Comparison of ENCODE assay signal across 8 mouse cellular contexts in genomic region chrX:85574182-85574541, GRCm38 (mm10). TPM values are rescaled to one million over a fixed set of nuclear protein-coding genes. Genes with fewer than 3 reads are reported as not detected.
DNase-seq lines count a peak whose midpoint lies in the region; ATAC-seq and TF ChIP-seq lines count a peak whose summit lies in the region.

No protein-coding gene starts in this region.

- ATAC-seq in kidney, postnatal 0 days (replicated peaks; ENCODE audit: low FRiP score, low read depth), result peak; percentile 60
- ATAC-seq in embryonic facial prominence, embryonic 13.5 days (ENCODE audit: insufficient number of reproducible peaks, insufficient read depth, low FRiP score, low TSS enrichment, low read depth), result peak; percentile 49
- ATAC-seq in stomach, embryonic 16.5 days (ENCODE audit: insufficient read depth, low FRiP score), result peak; percentile 60; the same call in 1 of the 2 replicates

- no peaks in the 10 kb centered on the region for H3K27me3 ChIP-seq in kidney, postnatal 0 days (ENCODE audit: insufficient read depth, low read length)
- peaks cover 4% of the 10 kb centered on the region; the same call in 1 of the 2 replicates for H3K27me3 ChIP-seq in embryonic facial prominence, embryonic 13.5 days
- H3K27me3 ChIP-seq in megakaryocyte, embryonic 14.5 days (replicated peaks), result peaks cover 8% of the 10 kb centered on the region
- no peaks in the 10 kb centered on the region; the same call in 1 of the 2 replicates for H3K27me3 ChIP-seq in stomach, embryonic 16.5 days (ENCODE audit: control insufficient read depth, insufficient read depth, low read length)

- peak overlapping the region; percentile 60 for H3K4me2 ChIP-seq in kidney, postnatal 0 days (ENCODE audit: low read length)
- H3K4me2 ChIP-seq in embryonic facial prominence, embryonic 13.5 days, result peak overlapping the region; percentile 59
- H3K4me2 ChIP-seq in stomach, embryonic 16.5 days (ENCODE audit: low read depth, low read length), result peak overlapping the region; percentile 59

- in situ Hi-C loops in ES-E14 (cut with MboI; ENCODE audit: low sequenced_read_pairs in 2 of 2, unreplicated experiment in 2 of 2), result no loop called here

- peak overlapping the region; percentile 63 for H3K4me3 ChIP-seq in kidney, postnatal 0 days (replicated peaks; ENCODE audit: low read depth, low read length)
- H3K4me3 ChIP-seq in ES-E14 (ENCODE audit: insufficient read depth in 1 of 2, low read depth in 1 of 2, low read length in 2 of 2, poor library complexity in 1 of 2, severe bottlenecking in 1 of 2), result peak overlapping the region; percentile 84 to 86
- peak overlapping the region; percentile 62 for H3K4me3 ChIP-seq in embryonic facial prominence, embryonic 13.5 days
- peak overlapping the region; percentile 95 for H3K4me3 ChIP-seq in megakaryocyte, embryonic 14.5 days (replicated peaks)
- peak overlapping the region; percentile 66 for H3K4me3 ChIP-seq in stomach, embryonic 16.5 days (replicated peaks; ENCODE audit: low read length)

- no peak for TF ChIP-seq CTCF in kidney, postnatal 0 days (IDR thresholded peaks at IDR 0.05; ENCODE audit: low read depth)

- peak overlapping the region; percentile 74 for H3K9ac ChIP-seq in kidney, postnatal 0 days (ENCODE audit: low read depth, low read length)
- H3K9ac ChIP-seq in ES-E14 (ENCODE audit: insufficient read depth, low read depth, low read length, poor library complexity, severe bottlenecking), result peak overlapping the region; percentile 92
- peak overlapping the region; percentile 81 for H3K9ac ChIP-seq in embryonic facial prominence, embryonic 13.5 days
- H3K9ac ChIP-seq in stomach, embryonic 16.5 days (ENCODE audit: low read length), result peak overlapping the region; percentile 82

- H3K4me1 ChIP-seq in kidney, postnatal 0 days (replicated peaks; ENCODE audit: insufficient read depth, low read length), result no peaks in the 10 kb centered on the region
- H3K4me1 ChIP-seq in ES-E14 (ENCODE audit: control insufficient read depth in 2 of 2, insufficient read depth in 2 of 2, low read length in 2 of 2, poor library complexity in 1 of 2), result no peaks in the 10 kb centered on the region
- H3K4me1 ChIP-seq in embryonic facial prominence, embryonic 13.5 days, result no peaks in the 10 kb centered on the region; the same call in 1 of the 2 replicates
- H3K4me1 ChIP-seq in megakaryocyte, embryonic 14.5 days, result peaks cover 14% of the 10 kb centered on the region; the same call in 1 of the 2 replicates
- no peaks in the 10 kb centered on the region for H3K4me1 ChIP-seq in stomach, embryonic 16.5 days (ENCODE audit: control insufficient read depth, insufficient read depth, low read length)

- H3K36me3 ChIP-seq in kidney, postnatal 0 days (ENCODE audit: insufficient read depth, low read length), result no peaks in the 10 kb centered on the region
- no peaks in the 10 kb centered on the region for H3K36me3 ChIP-seq in ES-E14 (ENCODE audit: control insufficient read depth, insufficient read depth, low read length, poor library complexity, severe bottlenecking)
- H3K36me3 ChIP-seq in embryonic facial prominence, embryonic 13.5 days, result no peaks in the 10 kb centered on the region
- H3K36me3 ChIP-seq in megakaryocyte, embryonic 14.5 days (replicated peaks; ENCODE audit: low read length), result no peaks in the 10 kb centered on the region
- no peaks in the 10 kb centered on the region for H3K36me3 ChIP-seq in stomach, embryonic 16.5 days (ENCODE audit: control insufficient read depth, insufficient read depth, low read length)

- peak; percentile 15 for DNase-seq in kidney, postnatal 0 days (ENCODE audit: low spot score)
- no peak for DNase-seq in kidney, adult 9 months
- DNase-seq in ES-E14 (ENCODE audit: low read depth, low spot score), result peak; percentile 13
- DNase-seq in induced T-regulatory cell, adult 2 months (ENCODE audit: low read depth), result peak; percentile 56
- no peak for DNase-seq in right cerebral cortex, postnatal 14 days

- 34% methylated on average over 32 of the region's 34 CpGs for WGBS in kidney, postnatal 0 days
- 12% methylated on average over 26 of the region's 34 CpGs for WGBS in embryonic facial prominence, embryonic 13.5 days
- 12% methylated on average over 30 of the region's 34 CpGs for WGBS in stomach, embryonic 16.5 days

- H3K9me3 ChIP-seq in kidney, postnatal 0 days (replicated peaks; ENCODE audit: low read length), result no peaks in the 10 kb centered on the region
- H3K9me3 ChIP-seq in ES-E14 (ENCODE audit: control insufficient read depth, insufficient read depth, low read depth, low read length), result no peaks in the 10 kb centered on the region
- no peaks in the 10 kb centered on the region for H3K9me3 ChIP-seq in embryonic facial prominence, embryonic 13.5 days
- peaks cover 5% of the 10 kb centered on the region; the same call in 1 of the 2 replicates for H3K9me3 ChIP-seq in megakaryocyte, embryonic 14.5 days
- no peaks in the 10 kb centered on the region for H3K9me3 ChIP-seq in stomach, embryonic 16.5 days (replicated peaks; ENCODE audit: control insufficient read depth, low read length)

- peak overlapping the region; percentile 66; the same call in 1 of the 2 replicates for H3K27ac ChIP-seq in kidney, postnatal 0 days
- peak overlapping the region; percentile 48 for H3K27ac ChIP-seq in ES-E14 (ENCODE audit: insufficient read depth, low read depth, low read length, poor library complexity, severe bottlenecking)
- H3K27ac ChIP-seq in embryonic facial prominence, embryonic 13.5 days, result peak overlapping the region; percentile 62; the same call in 1 of the 2 replicates
- peak overlapping the region; percentile 46; the same call in 1 of the 2 replicates for H3K27ac ChIP-seq in stomach, embryonic 16.5 days (ENCODE audit: low read length)

TF ChIP-seq in ES-E14, 5 proteins besides CTCF, POLR2A, EP300 and RAD21:
- no peak for TF ChIP-seq CHD2 (IDR thresholded peaks at IDR 0.05; ENCODE audit: low read depth, low read length)
- no peak for TF ChIP-seq MAFK (IDR thresholded peaks at IDR 0.05; ENCODE audit: insufficient read depth, low read depth, low read length)
- TF ChIP-seq HCFC1 (IDR thresholded peaks at IDR 0.05; ENCODE audit: borderline replicate concordance, insufficient read depth, low read length), result no peak

RNA-seq across cellular contexts. Expression of gene Tab3, which starts 0.3 kb away (rescaled TPM):
- 3.9 and 4.4 TPM in 2 replicates for polyA plus RNA-seq in kidney, postnatal 0 days (2015; fragmentation: Nextera tagmentation; extraction: Ambion mirVana)
- total RNA-seq in ES-E14 (2012; rRNA removed), result 11.0 and 12.3 TPM in 2 replicates
- 3.2 and 3.9 TPM in 2 replicates for polyA plus RNA-seq in embryonic facial prominence, embryonic 13.5 days (2015; fragmentation: Nextera tagmentation; extraction: Ambion mirVana)
- 0.69 TPM in 1 of 2 replicates, not detected in the other for polyA plus RNA-seq in megakaryocyte, embryonic 14.5 days (2012; ENCODE audit: insufficient read depth, low replicate concordance)
- polyA plus RNA-seq in stomach, embryonic 16.5 days (2015; fragmentation: Nextera tagmentation; extraction: Ambion mirVana), result 3.8 and 4.3 TPM in 2 replicates

Comparison
In these comparisons a context has a peak if more than half of its experiments do, and no peak if none do; other contexts are left out.
1. DNase-seq: peak in kidney, postnatal 0 days (single experiment), ES-E14 (single experiment) and induced T-regulatory cell, adult 2 months (single experiment); none in kidney, adult 9 months (single experiment) and right cerebral cortex, postnatal 14 days (single experiment).
2. Peak in every context shown above with its lines, with median percentiles within 50 percentile points of each other: ATAC-seq, H3K27ac ChIP-seq, H3K4me2 ChIP-seq, H3K4me3 ChIP-seq and H3K9ac ChIP-seq.